Mouse (Mus musculus) gastrocnemius, adult 2 months (tissue): ENCODE data around the gene 2010109A12Rik. TPM values are rescaled to one million over a fixed set of nuclear protein-coding genes. Genes with fewer than 3 reads are reported as not detected.
A peak's percentile ranks its signal among the peaks of the same experiment; 100 is the strongest.

Experiments
- DNase-seq: peaks from one replicate; pipeline ENCODE4 v3.0.0; 2022
- H3K27ac ChIP-seq: fragments of 200-600 bp; 2 replicates; pipeline ENCODE4 v1.8.1; 2022; ENCODE audit warnings: mild to moderate bottlenecking
- H3K4me3 ChIP-seq: fragments of 200-600 bp; 2 replicates; pipeline ENCODE4 v1.8.1; 2022; ENCODE audit warnings: mild to moderate bottlenecking, moderate library complexity
- CTCF ChIP-seq: fragments of 200-600 bp; IDR thresholded peaks from 2 replicates; pipeline ENCODE4 v1.8.1; 2022; ENCODE audit warnings: antibody characterized with exemption, mild to moderate bottlenecking, moderate library complexity
- intact Hi-C: fragments of 180-260 bp; cut with DNase I; formaldehyde crosslinking; loops from one replicate; pipeline ENCODE4 v1.15.1; 2025
- total RNA-seq, 2 experiments: library from RNA; stranded (reverse); gene quantifications; 2 replicates each; pipeline ENCODE4 v1.2.3; 2021

The 2010109A12Rik gene
- total RNA-seq, 2 experiments from 2014 or later: 0.48 to 0.81 TPM

- Histone ChIP-seq H3K27ac (no peak overlapping the region), H3K4me3 (no peak overlapping the region)
- no peak for TF ChIP-seq CTCF
- intact Hi-C loops: no loop called here
- DNase-seq: no peak
These were observed 28.3 kb downstream of the 2010109A12Rik start for GRCm38 (mm10) chr5:93234605-93235004.

- no peak for TF ChIP-seq CTCF
- no peak overlapping the region for H3K4me3 ChIP-seq
- intact Hi-C loops: no loop called here
These were observed 29.6 kb downstream of the 2010109A12Rik start for GRCm38 (mm10) chr5:93235888-93236287.

GRCm38 (mm10) chr5:93236541-93236940 is 30.2 kb downstream of the 2010109A12Rik start:
- no peak for TF ChIP-seq CTCF

More at GRCm38 (mm10) chr5:93235888-93236287, 29.6 kb downstream of the 2010109A12Rik start:
- no peak overlapping the region for H3K27ac ChIP-seq
- no peak for DNase-seq

GRCm38 (mm10) chr5:93239590-93240544 is 33.5 kb downstream of the 2010109A12Rik start:
- Histone ChIP-seq H3K4me3 (no peak overlapping the region), H3K27ac (no peak overlapping the region)
- no peak for DNase-seq
- intact Hi-C loops: no loop called here
- TF ChIP-seq CTCF: no peak

More at GRCm38 (mm10) chr5:93236541-93236940, 30.2 kb downstream of the 2010109A12Rik start:
- no peak for DNase-seq
- Histone ChIP-seq H3K4me3 (no peak overlapping the region), H3K27ac (no peak overlapping the region)
- intact Hi-C loops: no loop called here

GRCm38 (mm10) chr5:93245280-93245679 is 39.0 kb downstream of the 2010109A12Rik start:
- Histone ChIP-seq H3K4me3 (no peak overlapping the region), H3K27ac (no peak overlapping the region)
- intact Hi-C loops: no loop called here
- no peak for DNase-seq
- TF ChIP-seq CTCF: no peak

GRCm38 (mm10) chr5:93249940-93250578 is 43.7 kb downstream of the 2010109A12Rik start:
- no peak for TF ChIP-seq CTCF
- intact Hi-C loops: no loop called here
- Histone ChIP-seq H3K4me3 (no peak overlapping the region), H3K27ac (no peak overlapping the region)
- DNase-seq: no peak

- peak overlapping the region; percentile 54 for H3K27ac ChIP-seq
- intact Hi-C loops: no loop called here
- DNase-seq: peak; percentile 79
- TF ChIP-seq CTCF: no peak
- H3K4me3 ChIP-seq: no peak overlapping the region
These were observed 44.9 kb downstream of the 2010109A12Rik start for GRCm38 (mm10) chr5:93251001-93251760.

GRCm38 (mm10) chr5:93255759-93256265 is 49.5 kb downstream of the 2010109A12Rik start:
- H3K4me3 ChIP-seq: no peak overlapping the region
- intact Hi-C loops: no loop called here
- DNase-seq: no peak
- H3K27ac ChIP-seq: no peak overlapping the region
- TF ChIP-seq CTCF: no peak

GRCm38 (mm10) chr5:93256820-93257405 is 50.6 kb downstream of the 2010109A12Rik start:
- H3K27ac ChIP-seq: no peak overlapping the region
- no peak for TF ChIP-seq CTCF
- no peak overlapping the region for H3K4me3 ChIP-seq
- no peak for DNase-seq
- intact Hi-C loops: no loop called here

- no peak for DNase-seq
- intact Hi-C loops: no loop called here
- Histone ChIP-seq H3K27ac (no peak overlapping the region), H3K4me3 (no peak overlapping the region)
- TF ChIP-seq CTCF: no peak
These were observed 53.0 kb downstream of the 2010109A12Rik start for GRCm38 (mm10) chr5:93259349-93259748.

GRCm38 (mm10) chr5:93260983-93261382 is 54.7 kb downstream of the 2010109A12Rik start:
- TF ChIP-seq CTCF: no peak
- intact Hi-C loops: loop anchor here (10.0 kb wide), 1 partner anchor 1296 kb away; the partner anchor contains the start of gene Rchy1
- DNase-seq: no peak
- Histone ChIP-seq H3K27ac (no peak overlapping the region), H3K4me3 (no peak overlapping the region)

- TF ChIP-seq CTCF: no peak
- intact Hi-C loops: loop anchor here (10.0 kb wide), 1 partner anchor 1298 kb away; the partner anchor contains the start of gene Rchy1
- no peak for DNase-seq
- H3K27ac ChIP-seq: no peak overlapping the region
- H3K4me3 ChIP-seq: no peak overlapping the region
These were observed 56.4 kb downstream of the 2010109A12Rik start for GRCm38 (mm10) chr5:93262751-93263150.

Other genes starting within 250 kb of the 2010109A12Rik start
- not detected for gene Sowahb, start 161.5 kb upstream of the 2010109A12Rik start, total RNA-seq
- 10 to 100 TPM; 85.1 to 87.6 TPM for gene Sept11, start 113.1 kb upstream of the 2010109A12Rik start, total RNA-seq
- gene Ccni, start within 50 bp of the 2010109A12Rik start, total RNA-seq: 10 to 100 TPM; 61.4 to 66.6 TPM
- gene Ccng2, start 60.7 kb downstream of the 2010109A12Rik start, total RNA-seq: 1 to 10 TPM; 8.6 to 9.7 TPM